Mouse (Mus musculus) heart, postnatal 0 days (tissue): ENCODE measurements around the gene D6Wsu163e.

ENCODE experiments used
- CTCF ChIP-seq: IDR thresholded peaks from 2 replicates; pipeline ENCODE4 v1.5.1; 2016; ENCODE audit warnings: antibody characterized with exemption, control low read depth, low read depth
- EP300 ChIP-seq: IDR thresholded peaks from 2 replicates; pipeline ENCODE4 v1.6.1; 2016; ENCODE audit warnings: antibody characterized with exemption, low read depth

- TF ChIP-seq CTCF: no peak
- no peak for TF ChIP-seq EP300
These were observed 24.8 kb upstream of the D6Wsu163e start for GRCm38 (mm10) chr6:126914928-126915327.
